Mouse (Mus musculus): ENCODE measurements around the gene Tcf7l2.

- peak; percentile 95; the same call in 1 of the 2 replicates for TF ChIP-seq POLR2A (IDR thresholded peaks at IDR 0.05; ENCODE audit: low read depth, low read length)
- no peak for TF ChIP-seq CTCF (IDR thresholded peaks at IDR 0.05; ENCODE audit: extremely low read depth, insufficient read length, insufficient replicate concordance, low read depth, low read length)
These were observed at the start of gene Tcf7l2 for GRCm38 (mm10) chr19:55741439-55741928.
